Mouse (Mus musculus): ENCODE measurements around the gene Pacsin1. TPM values are rescaled to one million over a fixed set of nuclear protein-coding genes. Genes with fewer than 3 reads are reported as not detected.

The Pacsin1 gene
- total RNA-seq, 2 experiments from 2014 or later: 0.18 to 0.78 TPM

DNA sequence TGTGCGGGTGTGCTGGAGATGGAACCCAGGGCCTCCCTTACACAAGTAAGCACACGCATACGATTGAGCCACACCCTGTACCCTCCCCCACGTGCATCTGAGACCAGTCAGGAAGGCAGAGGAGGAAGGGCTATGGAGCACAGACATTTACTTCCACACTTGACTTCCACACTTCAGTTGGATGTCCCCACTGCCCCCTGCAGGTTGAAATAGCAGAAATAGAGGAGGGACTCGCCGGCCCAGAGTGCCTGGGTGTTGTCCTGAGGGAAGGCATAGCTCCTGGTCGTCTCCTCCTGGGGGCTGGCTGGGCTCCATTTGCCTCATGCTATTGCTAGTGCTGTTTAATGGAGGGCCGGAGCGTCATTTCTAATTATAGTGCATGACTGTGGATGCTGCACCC lies 20.1 kb downstream of the Pacsin1 start:
- no peak for DNase-seq (ENCODE audit: low spot score in 2 of 2)

DNA sequence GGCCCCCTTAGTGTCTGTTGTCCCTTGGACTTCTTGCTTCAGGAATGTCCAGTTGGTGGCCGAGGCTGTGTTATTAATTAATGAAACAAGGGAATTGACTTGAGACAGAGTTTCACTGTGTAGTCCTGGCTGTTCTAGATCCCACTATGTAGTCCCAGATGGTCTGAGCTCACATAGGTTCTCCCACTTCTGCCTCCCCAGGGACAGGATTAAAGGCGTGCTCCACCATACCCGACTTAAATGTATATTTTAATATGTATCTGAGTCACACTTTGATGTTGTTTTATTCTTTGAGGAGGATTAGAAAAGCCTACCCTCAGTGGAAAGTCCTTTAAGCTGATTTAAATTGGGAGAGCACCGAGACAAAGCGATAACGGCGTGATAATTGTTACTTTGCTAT lies 21.0 kb downstream of the Pacsin1 start:
- no peak for DNase-seq (ENCODE audit: low spot score in 2 of 2)

DNA sequence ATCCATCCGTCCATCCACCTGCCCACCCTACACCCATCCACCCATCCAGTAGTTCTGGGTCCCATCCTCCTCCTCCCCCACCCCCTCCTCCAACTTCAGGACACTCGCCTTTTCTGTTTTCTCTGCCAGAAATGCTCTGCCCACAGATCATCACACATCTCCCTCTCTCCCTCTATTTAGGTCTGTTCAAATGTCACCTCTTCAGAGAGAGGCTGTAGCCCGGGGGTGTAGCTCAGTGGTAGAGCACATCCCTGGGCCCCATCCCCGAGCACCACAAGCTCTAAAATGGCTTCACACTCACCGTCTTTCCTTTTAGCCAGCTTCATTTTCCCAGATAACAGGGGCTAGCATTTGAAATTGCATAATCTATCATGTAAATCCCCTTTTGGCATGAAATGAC lies 22.4 kb downstream of the Pacsin1 start:
- no peak for DNase-seq (ENCODE audit: low spot score in 2 of 2)

DNA sequence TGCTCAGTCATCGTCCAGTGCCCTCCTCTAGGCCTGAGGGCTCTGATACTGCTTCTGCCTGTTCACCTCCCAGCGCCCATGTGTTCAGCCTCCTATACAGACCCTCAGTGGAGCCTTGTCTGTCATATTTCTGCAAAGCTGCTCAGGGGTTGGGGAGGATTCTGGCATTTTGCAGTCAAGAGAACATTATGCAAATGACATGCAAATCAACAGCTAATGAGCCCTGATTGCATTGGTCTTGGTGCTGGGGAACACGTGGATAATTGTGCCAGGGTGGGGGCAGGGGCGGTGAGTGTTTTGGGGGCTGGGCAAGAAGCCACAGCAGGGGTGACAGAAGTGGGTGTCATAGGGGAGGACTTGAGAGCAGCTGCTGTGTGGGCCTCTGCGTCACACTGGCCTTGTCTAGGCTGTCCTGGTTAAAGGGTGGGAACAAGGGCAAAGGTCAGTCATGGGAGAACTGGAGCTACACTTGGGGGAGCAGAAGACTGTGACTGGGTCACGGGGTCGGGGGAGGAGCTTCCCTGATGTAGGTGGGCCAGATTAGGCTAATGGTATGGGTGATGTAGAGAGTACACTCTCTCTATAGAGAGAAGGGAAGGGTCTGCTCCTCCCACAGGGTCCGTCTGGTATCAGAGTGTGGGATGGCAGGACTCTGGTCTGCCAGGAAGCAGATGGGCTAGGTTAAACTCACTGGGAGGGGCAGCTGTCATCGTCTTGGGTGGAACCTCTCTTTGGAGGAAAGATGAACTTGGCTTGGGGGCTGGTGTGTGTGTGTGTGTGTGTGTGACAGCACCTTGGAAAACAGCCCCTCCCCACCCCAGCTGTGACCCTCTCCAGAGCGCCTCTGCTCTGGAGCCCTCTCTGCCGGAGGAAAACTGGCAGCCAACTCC lies 23.9 kb downstream of the Pacsin1 start:
- no peak for DNase-seq (ENCODE audit: low spot score in 2 of 2)

DNA sequence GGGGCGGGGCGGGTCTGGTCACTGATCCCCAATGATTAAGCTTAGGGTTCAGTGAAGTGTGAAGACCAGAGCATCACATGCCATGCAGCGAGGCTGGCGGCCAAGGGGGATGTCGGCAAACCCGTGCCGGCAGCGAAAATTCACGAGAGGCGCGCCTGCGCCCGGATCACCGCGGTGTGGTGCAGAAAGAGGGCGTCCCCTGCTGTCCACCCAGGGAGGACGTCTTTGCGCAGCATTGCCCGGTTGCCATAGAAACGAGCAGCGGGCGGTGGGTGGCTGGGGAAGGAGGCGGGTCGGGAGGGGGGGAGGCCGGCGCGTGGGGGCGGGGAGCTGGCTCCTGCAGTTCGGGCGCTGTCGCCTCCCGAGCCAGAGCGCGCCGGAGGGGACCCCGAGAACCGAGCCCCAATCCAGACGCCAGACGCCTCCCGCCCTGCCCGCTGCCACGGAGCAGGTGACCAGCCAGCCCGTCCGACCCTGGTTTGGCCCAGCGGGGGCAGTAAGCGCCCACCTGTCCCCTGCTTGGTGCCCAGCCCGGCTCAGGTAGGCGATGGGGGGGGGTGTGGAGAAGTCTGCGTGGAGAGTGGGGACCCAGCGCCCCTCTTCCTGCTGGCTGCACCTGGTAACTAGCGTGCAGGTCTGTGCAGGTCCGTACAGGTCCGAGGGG lies 29.7 kb downstream of the Pacsin1 start:
- peak in 1 of 2 experiments; percentile 48 for DNase-seq (ENCODE audit: low spot score in 2 of 2)

DNA sequence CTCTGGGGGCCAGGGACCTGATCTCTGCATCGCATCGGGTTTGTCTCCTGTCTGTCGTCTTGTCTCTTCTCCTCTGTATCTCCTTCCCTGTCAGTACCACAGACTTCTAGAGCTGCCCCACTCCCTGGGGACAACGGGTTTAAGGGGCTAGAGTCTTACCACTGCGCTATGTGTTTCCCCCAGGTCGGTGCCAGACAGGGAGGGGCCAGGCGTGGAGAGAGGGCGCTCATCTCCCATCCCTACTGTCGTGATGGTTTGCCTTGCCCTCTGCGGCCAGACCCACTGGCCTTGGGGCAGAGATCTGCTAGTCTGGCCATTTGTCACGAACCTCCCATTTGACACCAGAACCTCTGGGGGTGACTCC lies 30.2 kb downstream of the Pacsin1 start:
- DNase-seq (ENCODE audit: low spot score in 2 of 2): no peak

DNA sequence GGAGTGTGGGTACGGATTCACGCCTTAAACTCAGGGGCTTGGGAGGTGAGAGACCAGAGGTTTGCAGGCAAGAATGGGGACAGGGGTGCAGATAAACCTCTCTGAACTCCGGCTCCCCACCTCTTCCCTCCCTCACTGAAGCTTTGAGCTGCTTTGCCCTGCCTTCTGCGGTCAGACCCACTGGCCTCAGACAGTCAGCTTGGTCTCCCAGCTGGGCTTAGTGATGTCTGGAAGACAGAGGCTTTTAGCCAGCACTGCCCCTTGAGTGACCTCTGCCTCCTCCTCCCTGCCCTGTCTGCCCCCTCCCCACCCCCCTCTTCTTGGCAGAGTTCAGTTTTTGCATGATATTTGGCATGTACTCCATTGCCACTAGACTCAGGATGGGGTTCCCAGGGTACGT lies 31.1 kb downstream of the Pacsin1 start:
- no peak for DNase-seq (ENCODE audit: low spot score in 2 of 2)

DNA sequence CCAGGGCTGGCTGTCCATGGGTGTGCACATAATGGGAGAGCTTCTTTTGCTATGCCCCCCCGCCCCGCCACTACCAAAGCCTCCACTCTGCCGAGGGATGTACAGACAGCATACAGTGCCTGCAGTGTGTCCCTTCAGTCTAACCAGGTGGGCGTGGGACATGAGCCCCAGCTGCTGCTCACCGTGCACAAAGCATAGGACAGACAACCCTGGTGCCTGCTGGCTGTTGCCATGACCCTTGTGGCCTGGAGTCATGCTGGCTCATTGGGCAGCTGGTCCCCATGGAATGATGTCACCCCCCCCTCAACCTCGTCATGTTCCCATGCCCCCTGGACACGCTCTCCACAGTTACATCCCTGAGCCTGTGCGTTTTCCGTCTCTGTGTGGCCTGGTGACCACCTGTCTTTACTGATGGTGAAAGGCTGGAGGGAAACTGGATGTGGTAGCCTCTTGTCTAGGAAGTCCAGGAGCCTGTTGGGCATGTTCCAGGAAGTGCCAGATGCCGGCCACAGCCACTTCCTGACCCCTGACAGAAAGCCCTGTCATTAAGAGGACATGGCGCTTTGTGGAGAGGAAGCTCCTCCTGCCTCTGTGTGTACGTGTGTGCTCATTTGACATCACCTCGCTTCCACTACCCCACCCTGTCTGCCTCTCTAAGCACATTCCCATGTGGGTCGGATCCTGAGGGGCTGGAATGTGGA lies 35.8 kb downstream of the Pacsin1 start:
- no peak for DNase-seq (ENCODE audit: low spot score in 2 of 2)

DNA sequence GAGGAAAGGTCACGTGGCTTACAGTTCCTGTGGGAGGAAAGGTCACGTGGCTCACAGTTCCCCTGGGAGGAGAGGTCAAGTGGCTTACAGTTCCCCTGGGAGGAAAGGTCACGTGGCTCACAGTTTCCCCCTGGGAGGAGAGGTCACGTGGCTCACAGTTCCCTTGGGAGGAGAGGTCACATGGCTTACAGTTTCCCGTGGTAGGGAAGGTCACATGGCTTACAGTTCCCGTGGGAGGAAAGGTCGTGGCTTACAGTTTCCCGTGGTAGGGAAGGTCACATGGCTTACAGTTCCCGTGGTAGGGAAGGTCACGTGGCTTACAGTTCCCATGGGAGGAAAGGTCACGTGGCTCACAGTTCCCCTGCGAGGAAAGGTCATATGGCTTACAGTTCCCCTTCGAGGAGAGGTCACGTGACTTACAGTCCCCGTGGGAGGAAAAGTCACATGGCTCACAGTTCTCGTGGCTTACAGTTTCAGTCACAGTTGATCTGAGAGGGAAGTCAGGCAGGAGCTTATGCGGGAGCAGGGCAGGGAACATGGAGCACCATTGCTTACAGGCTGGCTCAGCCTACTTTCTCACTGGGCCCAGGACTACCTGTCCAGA lies 44.4 kb downstream of the Pacsin1 start:
- DNase-seq (ENCODE audit: low spot score in 2 of 2): no peak

DNA sequence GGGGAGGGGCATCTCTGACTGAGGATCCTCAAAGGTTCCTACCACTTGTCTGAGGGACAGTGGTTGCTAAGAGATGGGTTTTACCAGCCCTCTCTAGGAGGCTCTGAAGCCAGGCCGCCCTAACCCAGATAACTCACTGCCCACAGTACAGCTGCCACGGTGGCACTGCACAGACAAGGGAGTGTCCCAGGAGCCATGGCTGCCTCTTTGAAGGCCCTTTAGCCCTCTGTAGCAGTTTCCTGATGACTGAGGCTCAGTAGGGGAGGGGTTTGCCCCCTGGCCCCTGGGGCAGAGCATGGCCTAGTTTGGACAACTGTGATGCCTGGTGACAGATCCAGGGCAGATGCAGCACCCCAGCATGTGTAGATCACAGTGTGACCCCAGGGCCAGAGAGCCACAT lies 45.5 kb downstream of the Pacsin1 start:
- no peak for DNase-seq (ENCODE audit: low spot score in 2 of 2)

DNA sequence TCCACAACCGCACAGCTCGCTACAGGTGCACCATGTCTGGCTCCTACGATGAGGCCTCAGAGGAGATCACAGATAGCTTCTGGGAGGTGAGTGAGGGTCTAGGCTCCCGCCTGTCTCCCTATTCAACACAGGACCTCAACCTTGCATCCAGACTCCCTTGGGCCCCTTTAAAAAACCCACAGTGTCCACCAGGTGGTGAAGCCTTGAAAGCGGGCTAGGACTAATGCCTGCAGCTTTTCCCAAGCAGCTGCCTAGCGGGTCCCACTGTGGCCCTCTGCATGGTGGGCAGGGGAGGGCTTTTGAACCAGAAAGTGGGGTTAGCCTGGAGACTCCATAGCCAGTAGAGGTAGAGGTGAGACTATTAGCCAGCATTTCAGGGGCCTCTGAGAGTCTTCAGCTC lies 46.5 kb downstream of the Pacsin1 start:
- no peak for DNase-seq (ENCODE audit: low spot score in 2 of 2)

DNA sequence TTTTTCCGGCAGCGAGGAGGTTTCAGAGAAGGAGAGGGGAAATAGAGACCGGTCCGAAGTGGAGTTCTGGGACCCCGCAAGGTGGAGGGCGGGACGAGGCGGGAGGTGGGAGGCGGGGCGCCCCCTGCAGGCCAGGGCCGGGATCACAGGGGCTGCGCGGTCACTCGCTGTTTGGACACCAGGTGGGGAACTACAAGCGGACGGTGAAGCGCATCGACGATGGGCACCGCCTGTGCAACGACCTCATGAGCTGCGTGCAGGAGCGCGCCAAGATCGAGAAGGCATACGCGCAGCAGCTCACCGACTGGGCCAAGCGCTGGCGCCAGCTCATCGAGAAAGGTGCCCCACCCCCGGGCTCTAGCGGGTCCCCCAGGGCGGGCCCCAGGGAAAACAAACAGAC lies 47.2 kb downstream of the Pacsin1 start:
- DNase-seq (ENCODE audit: low spot score in 2 of 2): peak in 1 of 2 experiments; percentile 50

DNA sequence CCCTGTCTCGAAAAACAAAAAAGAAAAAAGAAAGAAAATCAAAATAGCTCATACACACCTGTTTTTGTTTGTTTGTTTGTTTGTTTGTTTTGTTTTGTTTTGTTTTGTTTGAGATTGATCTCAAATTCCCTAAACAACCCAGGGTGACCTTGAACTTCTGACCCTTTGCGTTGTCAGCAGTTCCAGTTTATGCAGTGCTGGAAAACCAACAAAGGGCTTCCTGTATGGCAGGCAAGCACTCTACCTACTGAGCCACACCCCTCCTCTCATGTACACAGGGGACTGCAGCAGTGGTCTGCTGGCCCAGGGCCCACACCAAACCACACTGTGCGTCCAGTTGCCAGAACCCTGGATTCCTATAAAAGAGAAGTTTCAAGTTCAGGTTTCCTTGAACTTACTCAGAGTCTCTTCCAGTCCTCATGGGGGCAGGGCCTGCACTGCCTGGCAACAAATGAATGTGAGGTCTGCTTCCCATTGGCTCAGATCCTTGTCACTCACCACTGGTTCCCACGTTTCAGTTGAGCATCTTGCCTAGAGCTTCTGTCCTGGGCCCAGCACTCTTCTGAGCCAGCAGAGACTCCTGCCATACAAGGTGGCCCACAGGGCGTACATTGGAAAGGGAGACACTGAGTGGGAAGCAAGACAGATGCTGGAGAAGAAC lies 48.8 kb downstream of the Pacsin1 start:
- DNase-seq (ENCODE audit: low spot score in 2 of 2): no peak

DNA sequence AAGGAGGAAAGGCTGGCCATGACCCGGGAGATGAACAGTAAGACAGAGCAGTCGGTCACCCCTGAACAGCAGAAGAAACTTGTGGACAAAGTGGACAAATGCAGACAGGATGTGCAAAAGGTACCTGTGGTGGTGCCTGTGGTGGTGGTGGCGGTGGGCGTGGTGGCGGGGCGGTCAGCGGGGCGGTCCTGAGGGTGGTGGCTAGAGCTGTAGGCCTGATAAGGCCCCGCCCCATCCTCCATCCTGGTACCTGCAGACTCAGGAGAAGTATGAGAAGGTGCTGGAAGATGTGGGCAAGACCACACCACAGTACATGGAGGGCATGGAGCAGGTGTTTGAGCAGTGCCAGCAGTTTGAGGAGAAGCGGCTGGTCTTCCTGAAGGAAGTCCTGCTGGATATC lies 50.4 kb downstream of the Pacsin1 start:
- DNase-seq (ENCODE audit: low spot score in 2 of 2): no peak

DNA sequence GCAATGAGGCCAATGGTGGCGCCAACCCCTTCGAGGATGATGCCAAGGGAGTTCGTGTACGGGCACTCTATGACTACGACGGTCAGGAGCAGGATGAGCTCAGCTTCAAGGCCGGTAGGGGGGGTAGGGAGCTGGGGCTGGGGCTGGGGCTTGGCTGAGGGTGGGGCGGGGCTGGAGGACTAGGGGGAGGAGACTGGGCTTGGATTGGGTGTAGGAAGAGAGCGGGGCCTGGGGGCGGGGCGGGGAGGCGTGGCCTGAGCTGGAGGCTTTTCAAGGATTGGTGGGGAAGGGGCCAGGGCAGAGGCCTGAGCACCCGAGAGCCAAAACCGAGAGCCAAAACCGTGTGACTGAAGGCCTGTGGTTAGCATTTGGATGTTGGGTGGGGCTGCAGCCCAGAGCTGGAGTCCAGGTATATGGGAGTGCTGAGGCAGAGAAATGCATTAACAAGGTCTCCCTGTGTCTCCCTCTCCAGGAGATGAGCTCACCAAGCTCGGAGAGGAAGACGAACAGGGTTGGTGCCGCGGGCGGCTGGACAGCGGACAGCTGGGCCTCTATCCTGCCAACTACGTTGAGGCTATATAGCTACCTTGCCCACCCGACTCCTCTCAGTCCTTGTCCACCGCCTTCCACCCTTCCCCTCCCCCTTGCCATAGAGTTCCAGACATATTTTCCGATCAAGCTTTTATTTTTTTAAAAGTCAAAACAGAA lies 52.8 kb downstream of the Pacsin1 start:
- DNase-seq (ENCODE audit: low spot score in 2 of 2): peak; percentile 62 to 81

DNA sequence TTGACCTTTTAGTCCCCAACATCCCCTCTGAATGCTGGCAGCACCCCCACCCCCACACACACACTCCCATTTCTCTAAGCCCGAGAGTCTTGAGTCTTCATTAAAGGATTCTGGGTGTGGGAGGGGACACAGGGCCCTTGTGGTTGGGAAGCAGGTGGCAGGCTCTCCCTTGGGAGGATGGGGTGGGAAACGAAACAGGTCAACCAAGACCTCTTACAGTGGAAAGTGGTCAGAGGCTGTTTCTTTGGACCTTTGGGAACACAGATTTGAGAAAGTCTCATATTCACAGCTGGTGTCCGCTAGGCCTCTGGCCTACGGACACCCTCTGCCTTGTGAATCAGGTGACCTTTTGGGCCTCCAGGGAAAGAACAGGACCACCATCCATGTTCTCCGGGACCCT lies 54.3 kb downstream of the Pacsin1 start:
- no peak for DNase-seq (ENCODE audit: low spot score in 2 of 2)

DNA sequence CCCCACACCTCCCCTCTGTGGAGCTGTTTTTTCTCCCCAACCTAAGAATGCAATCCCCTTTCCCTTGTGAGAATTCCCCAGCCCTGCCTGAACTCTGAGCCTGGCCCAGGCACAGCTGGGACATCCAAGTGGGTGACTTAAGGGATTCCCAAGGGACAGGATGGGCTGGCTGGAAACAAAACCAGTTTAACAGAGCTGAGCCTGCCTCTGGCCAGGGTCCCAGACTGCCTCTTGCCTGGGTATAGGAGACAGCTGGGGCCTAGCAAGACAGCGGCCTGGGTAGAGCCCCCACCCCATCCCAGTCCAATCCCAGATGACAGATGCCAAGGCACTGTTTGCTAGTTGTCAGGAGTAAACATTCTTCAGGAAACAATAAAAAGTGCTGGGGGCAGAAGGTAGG lies 57.5 kb downstream of the Pacsin1 start:
- DNase-seq (ENCODE audit: low spot score in 2 of 2): no peak

DNA sequence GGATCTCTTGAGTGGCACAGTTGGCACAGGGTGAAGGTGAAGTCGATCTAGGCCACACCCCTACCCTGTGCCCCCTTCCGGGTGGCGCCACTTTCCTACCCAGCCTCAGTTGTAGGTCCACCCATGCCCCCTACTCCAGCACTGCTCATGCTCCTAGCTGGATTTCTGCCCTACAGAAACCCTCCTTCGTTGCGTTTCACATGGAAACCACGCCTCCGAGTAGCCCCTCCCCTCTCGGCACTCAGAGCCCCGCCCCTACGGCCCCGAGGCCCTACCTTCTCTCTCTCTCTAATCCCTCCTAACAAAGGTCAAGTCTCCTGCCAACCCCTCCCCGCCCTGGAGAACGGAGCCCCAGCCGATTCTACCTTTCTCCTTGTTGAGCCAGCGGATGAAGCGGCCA lies 61.5 kb downstream of the Pacsin1 start:
- no peak for DNase-seq (ENCODE audit: low spot score in 2 of 2)

DNA sequence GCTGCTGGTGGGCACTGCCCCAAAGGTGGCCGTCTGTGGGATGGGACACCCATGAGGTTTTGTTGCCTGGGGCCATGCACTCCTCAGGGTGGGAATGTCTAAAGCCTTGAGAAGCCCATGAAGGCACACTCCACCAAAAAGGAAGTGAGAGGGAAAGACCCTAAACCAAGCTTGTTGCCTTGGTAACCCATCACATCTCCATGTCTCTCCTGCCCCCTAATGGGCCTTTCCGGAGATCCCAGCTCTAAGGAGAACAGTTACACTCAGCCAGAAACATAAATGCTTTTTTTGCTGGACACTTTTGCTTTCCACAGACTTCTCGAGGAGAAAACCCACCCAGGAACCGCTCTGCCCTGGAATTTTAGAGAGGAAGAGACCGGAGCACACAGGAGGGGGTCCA lies 62.9 kb downstream of the Pacsin1 start:
- no peak for DNase-seq (ENCODE audit: low spot score in 2 of 2)

DNA sequence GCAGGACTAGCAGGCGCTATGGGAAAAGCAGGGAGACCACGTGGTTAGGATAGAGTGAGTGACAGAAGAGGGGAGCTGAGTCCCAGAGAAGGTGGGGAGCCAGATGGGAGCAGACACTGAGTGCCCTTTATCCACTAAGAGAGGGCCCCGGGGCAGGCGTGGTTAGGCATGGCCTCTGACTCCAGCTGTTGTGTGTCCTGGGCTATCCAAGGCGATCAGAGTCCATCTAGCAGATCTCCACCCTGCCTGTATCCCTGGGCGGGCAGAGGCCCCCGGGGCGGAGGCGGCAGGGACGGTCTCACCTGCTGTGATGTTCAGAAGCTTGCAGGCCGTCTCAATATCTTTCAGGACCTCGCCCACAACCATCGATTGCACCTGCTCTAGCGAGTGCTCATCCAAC lies 64.4 kb downstream of the Pacsin1 start:
- no peak for DNase-seq (ENCODE audit: low spot score in 2 of 2)

DNA sequence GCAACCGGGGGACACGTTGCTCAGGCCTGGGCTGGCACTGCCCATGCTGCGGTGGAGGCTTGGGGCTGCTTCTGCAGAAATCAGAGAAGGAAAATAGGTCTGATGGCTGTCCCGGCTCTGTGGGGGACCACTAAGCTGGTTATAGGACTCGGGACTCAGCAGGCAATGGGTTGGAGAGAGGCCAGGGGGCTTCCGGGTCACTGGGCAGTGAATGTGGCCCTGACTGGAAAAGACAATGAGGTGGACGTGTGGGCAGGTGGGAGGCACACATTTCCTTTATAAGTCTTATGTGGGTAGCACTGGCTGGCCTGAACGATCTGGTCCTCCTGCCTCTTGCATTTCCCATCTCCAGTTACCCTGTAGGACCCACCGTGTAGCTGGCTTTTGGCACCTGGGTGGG lies 65.0 kb downstream of the Pacsin1 start:
- no peak for DNase-seq (ENCODE audit: low spot score in 2 of 2)

All from gastrocnemius, postnatal 4 days (tissue).